Mouse (Mus musculus): Measurements from ENCODE around the gene Fkbp15.

- TF ChIP-seq POLR2A (IDR thresholded peaks at IDR 0.05; ENCODE audit: insufficient read depth, low read length): no peak
- no peak for TF ChIP-seq CTCF (IDR thresholded peaks at IDR 0.05; ENCODE audit: low read depth, low read length)
- no peak for TF ChIP-seq EP300 (IDR thresholded peaks at IDR 0.05; ENCODE audit: insufficient read depth, low read depth, low read length)
These were observed 34.2 kb downstream of the Fkbp15 start for GRCm38 (mm10) chr4:62326111-62326510.
